Mouse (Mus musculus) adrenal gland, postnatal 0 days (tissue): ENCODE results near the gene Pter. TPM values are rescaled to one million over a fixed set of nuclear protein-coding genes. Genes with fewer than 3 reads are reported as not detected.

Experiments
- polyA plus RNA-seq: library from polyadenylated mRNA; unstranded; fragments of >200 nt; fragmentation: Nextera tagmentation; extraction: Ambion mirVana; gene quantifications from 2 replicates; pipeline ENCODE4 v1.2.1, GENCODE M21; 2015

The Pter gene
- polyA plus RNA-seq = 9.8 and 15.9 TPM in 2 replicates

GRCm38 (mm10) chr2:12923804-12924591 is at the start of gene Pter:
Gene Pter (plus strand): TSS chr2:12924041.

GRCm38 (mm10) chr2:13011472-13011871 is 87.6 kb downstream of the Pter start, which contains the start of gene C1ql3:
Gene C1ql3 (minus strand): TSS chr2:13011806.

Other genes starting within 250 kb of the Pter start
- 0.17 and 0.37 TPM in 2 replicates for gene C1ql3, start 87.8 kb downstream of the Pter start, polyA plus RNA-seq